Mouse (Mus musculus): ENCODE results near the gene Ubald2. TPM values are rescaled to one million over a fixed set of nuclear protein-coding genes. Genes with fewer than 3 reads are reported as not detected.

Gene Ubald2
- polyA plus RNA-seq, 1 experiment from 2014 or later: 56.6 TPM

DNA sequence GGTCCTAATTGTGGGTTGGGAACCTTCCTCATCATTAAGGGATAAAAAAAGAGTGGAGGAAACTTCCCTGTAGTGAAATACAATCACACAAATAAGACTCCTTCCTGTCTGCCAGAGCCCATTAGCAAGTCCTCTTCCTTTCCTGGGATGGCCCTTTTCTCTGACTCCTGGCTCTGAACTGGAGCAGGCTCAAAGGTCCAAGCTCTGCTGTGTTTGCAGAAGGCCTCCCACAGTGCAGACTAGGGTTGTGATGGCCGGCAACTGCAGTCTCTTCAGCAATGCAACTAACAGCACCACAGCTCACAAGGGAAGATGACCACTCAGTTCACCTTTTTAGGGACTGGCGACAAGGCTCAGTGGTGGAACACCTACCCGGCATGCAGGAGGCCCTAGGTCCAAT is 36.4 kb downstream of the Ubald2 start:
- no peak overlapping the region for H3K9ac ChIP-seq (replicated peaks; ENCODE audit: low read depth)
- H3K4me3 ChIP-seq (ENCODE audit: low read depth, low read length): no peak overlapping the region
- TF ChIP-seq CTCF (IDR thresholded peaks at IDR 0.05): no peak
- TF ChIP-seq EP300 (IDR thresholded peaks at IDR 0.05): no peak
- H3K9me3 ChIP-seq (ENCODE audit: low read length): no peaks in the 10 kb centered on the region
- DNase-seq (ENCODE audit: low spot score) (no peak), ATAC-seq (no peak)
- H3K4me2 ChIP-seq (replicated peaks; ENCODE audit: low read depth, low read length): no peak overlapping the region
- no peaks in the 10 kb centered on the region for H3K27me3 ChIP-seq (replicated peaks; ENCODE audit: insufficient read depth, low read length)
- no peaks in the 10 kb centered on the region for H3K4me1 ChIP-seq (ENCODE audit: insufficient read depth, low read depth, low read length)
- no peak overlapping the region for H3K27ac ChIP-seq (ENCODE audit: low read length)
- 91% methylated on average over 3 of the region's 3 CpGs for WGBS
- H3K36me3 ChIP-seq (ENCODE audit: insufficient read depth, low read length): peaks cover 33% of the 10 kb centered on the region; the same call in 1 of the 2 replicates

DNA sequence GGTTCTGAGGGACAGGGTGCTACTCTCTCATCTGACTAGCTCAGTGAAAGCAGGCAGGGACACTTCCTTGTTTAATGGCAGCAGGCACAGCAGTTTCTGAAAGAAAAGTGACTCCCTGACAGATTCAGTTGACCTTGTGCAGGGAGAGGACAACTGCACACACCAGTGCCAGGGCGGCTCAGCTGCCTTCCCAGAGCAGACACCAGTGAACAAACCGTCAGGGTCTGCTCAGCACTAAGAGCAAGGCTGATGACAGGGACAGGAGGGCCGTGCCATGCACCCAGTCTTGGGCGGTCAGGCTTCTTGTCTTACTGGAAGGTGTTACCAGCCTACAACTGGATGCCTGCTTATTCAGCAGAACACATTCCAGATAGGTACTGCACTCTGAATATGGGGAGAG is 37.0 kb downstream of the Ubald2 start:
- Histone ChIP-seq H3K36me3 (ENCODE audit: insufficient read depth, low read length) (peaks cover 36% of the 10 kb centered on the region; the same call in 1 of the 2 replicates), H3K27me3 (replicated peaks; ENCODE audit: insufficient read depth, low read length) (no peaks in the 10 kb centered on the region), H3K4me3 (ENCODE audit: low read depth, low read length) (no peak overlapping the region), H3K4me2 (replicated peaks; ENCODE audit: low read depth, low read length) (no peak overlapping the region), H3K9ac (replicated peaks; ENCODE audit: low read depth) (no peak overlapping the region), H3K27ac (ENCODE audit: low read length) (no peak overlapping the region), H3K9me3 (ENCODE audit: low read length) (no peaks in the 10 kb centered on the region), H3K4me1 (ENCODE audit: insufficient read depth, low read depth, low read length) (no peaks in the 10 kb centered on the region)
- WGBS: 94% methylated on average over 4 of the region's 4 CpGs
- TF ChIP-seq EP300 (IDR thresholded peaks at IDR 0.05) (no peak), CTCF (IDR thresholded peaks at IDR 0.05) (no peak)
- no peak for ATAC-seq
- no peak for DNase-seq (ENCODE audit: low spot score)

DNA sequence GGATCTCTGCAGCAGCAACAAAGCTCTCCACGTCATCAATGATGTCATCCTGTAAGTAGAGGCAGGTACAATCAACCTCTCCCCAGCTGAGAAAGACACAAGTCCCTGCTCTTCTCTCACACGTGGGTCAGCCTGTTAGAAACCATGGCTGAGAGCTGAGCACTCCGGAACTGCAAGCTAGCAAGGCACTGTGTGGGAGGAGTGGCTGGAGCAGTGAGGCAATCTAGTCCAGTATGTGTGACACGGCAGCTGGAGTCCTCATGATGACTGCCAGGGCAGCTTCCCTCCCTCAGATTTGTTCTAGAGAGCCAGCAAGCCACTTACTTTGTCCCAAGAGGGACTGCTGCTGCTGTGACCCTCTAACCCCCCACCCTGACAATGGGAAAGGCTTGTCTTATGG is 38.4 kb downstream of the Ubald2 start:
- peaks cover 49% of the 10 kb centered on the region; the same call in 1 of the 2 replicates for H3K36me3 ChIP-seq (ENCODE audit: insufficient read depth, low read length)
- H3K27ac ChIP-seq (ENCODE audit: low read length): no peak overlapping the region
- no peak overlapping the region for H3K9ac ChIP-seq (replicated peaks; ENCODE audit: low read depth)
- H3K4me1 ChIP-seq (ENCODE audit: insufficient read depth, low read depth, low read length): no peaks in the 10 kb centered on the region
- no peak for TF ChIP-seq EP300 (IDR thresholded peaks at IDR 0.05)
- TF ChIP-seq CTCF (IDR thresholded peaks at IDR 0.05): no peak
- H3K9me3 ChIP-seq (ENCODE audit: low read length): no peaks in the 10 kb centered on the region
- ATAC-seq: peak; percentile 67
- H3K27me3 ChIP-seq (replicated peaks; ENCODE audit: insufficient read depth, low read length): no peaks in the 10 kb centered on the region
- peak; percentile 64 for DNase-seq (ENCODE audit: low spot score)
- WGBS: 82% methylated on average over 4 of the region's 4 CpGs
- no peak overlapping the region for H3K4me3 ChIP-seq (ENCODE audit: low read depth, low read length)
- H3K4me2 ChIP-seq (replicated peaks; ENCODE audit: low read depth, low read length): no peak overlapping the region

DNA sequence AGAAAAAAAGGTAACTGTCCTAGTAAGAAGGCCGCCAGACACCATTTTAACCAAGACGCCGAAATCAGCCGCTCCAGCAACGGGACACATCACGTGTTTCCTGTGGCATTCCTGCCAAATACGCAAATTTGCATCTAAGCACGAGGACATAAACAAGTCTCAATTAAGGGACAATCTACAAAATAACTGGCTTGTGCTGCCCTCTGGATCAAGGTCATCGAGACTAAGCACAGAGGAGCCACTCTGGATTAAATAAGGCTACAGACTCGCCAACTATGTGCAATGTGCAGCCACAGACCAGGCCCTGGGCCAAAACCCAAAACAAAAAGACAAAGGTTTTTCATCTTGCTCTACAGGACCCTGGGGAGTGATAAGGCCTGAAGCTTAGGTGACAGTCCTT is 42.1 kb downstream of the Ubald2 start:
- H3K27ac ChIP-seq (ENCODE audit: low read length): no peak overlapping the region

DNA sequence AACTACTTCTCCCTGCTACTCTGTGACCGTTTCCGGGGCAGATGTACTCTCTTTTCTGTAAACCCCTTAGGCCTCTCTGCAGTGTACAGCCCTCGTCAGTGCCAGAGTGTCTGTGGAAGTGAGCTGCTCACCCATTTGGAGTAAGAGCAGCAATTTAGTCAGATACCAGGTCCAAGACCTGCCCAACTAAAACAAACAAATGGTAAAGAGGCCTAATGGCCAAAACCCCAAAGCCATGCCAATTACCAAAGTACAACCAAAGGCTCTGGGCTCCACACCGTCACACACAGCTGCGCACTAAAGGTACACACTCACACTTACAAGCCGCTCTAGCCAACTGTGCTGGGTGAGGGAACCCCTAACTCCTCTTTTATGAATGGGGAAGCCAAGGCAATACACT is 42.8 kb downstream of the Ubald2 start:
- 90% methylated on average over 6 of the region's 6 CpGs for WGBS
- no peak for ATAC-seq
- no peaks in the 10 kb centered on the region for H3K27me3 ChIP-seq (replicated peaks; ENCODE audit: insufficient read depth, low read length)
- H3K4me3 ChIP-seq (ENCODE audit: low read depth, low read length): no peak overlapping the region
- H3K9me3 ChIP-seq (ENCODE audit: low read length): no peaks in the 10 kb centered on the region
- no peak overlapping the region for H3K9ac ChIP-seq (replicated peaks; ENCODE audit: low read depth)
- no peak for DNase-seq (ENCODE audit: low spot score)
- no peak overlapping the region for H3K4me2 ChIP-seq (replicated peaks; ENCODE audit: low read depth, low read length)
- no peak for TF ChIP-seq CTCF (IDR thresholded peaks at IDR 0.05)
- TF ChIP-seq EP300 (IDR thresholded peaks at IDR 0.05): no peak
- no peak overlapping the region for H3K27ac ChIP-seq (ENCODE audit: low read length)
- H3K36me3 ChIP-seq (ENCODE audit: insufficient read depth, low read length): peaks cover 57% of the 10 kb centered on the region; the same call in 1 of the 2 replicates
- no peaks in the 10 kb centered on the region for H3K4me1 ChIP-seq (ENCODE audit: insufficient read depth, low read depth, low read length)

More for the DNA sequence above, 42.1 kb downstream of the Ubald2 start:
- Histone ChIP-seq H3K4me2 (replicated peaks; ENCODE audit: low read depth, low read length) (no peak overlapping the region), H3K9me3 (ENCODE audit: low read length) (no peaks in the 10 kb centered on the region), H3K9ac (replicated peaks; ENCODE audit: low read depth) (no peak overlapping the region), H3K36me3 (ENCODE audit: insufficient read depth, low read length) (peaks cover 57% of the 10 kb centered on the region; the same call in 1 of the 2 replicates), H3K27me3 (replicated peaks; ENCODE audit: insufficient read depth, low read length) (no peaks in the 10 kb centered on the region), H3K4me3 (ENCODE audit: low read depth, low read length) (no peak overlapping the region), H3K4me1 (ENCODE audit: insufficient read depth, low read depth, low read length) (no peaks in the 10 kb centered on the region)
- TF ChIP-seq EP300 (IDR thresholded peaks at IDR 0.05): no peak
- TF ChIP-seq CTCF (IDR thresholded peaks at IDR 0.05): no peak
- WGBS: 84% methylated on average over 10 of the region's 10 CpGs
- no peak for DNase-seq (ENCODE audit: low spot score)
- no peak for ATAC-seq

DNA sequence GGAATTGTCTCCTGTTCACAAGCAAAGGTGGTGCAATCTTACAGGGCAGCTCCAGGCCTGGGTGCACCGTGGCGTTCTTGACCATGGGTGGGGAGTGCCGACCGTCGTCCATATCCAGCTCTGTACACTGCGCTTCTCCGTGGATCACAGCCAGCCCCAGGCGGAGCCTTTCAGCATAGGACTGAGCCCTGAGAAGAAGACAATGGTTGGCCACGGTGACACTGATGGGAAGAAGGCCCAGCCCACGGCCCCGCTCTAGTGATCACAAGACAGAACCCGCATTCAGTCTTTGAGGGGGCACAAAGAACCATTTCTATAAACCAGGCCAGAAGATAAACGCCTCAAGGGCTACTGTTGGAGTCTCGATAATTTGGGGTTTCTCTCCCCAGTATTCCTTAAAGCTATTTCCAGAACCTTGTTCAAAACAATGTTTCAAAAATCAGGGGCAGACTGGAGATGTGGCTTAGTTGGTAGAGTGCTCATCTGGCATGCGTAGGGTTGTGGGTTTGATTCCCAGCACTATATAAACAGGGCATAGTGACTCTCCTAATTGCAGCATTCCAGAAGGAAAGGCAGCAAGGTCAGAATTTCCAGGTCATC is 43.4 kb downstream of the Ubald2 start:
- no peak for DNase-seq (ENCODE audit: low spot score)
- H3K9ac ChIP-seq (replicated peaks; ENCODE audit: low read depth): no peak overlapping the region
- H3K27me3 ChIP-seq (replicated peaks; ENCODE audit: insufficient read depth, low read length): no peaks in the 10 kb centered on the region
- H3K27ac ChIP-seq (ENCODE audit: low read length): no peak overlapping the region
- no peak overlapping the region for H3K4me2 ChIP-seq (replicated peaks; ENCODE audit: low read depth, low read length)
- peaks cover 53% of the 10 kb centered on the region; the same call in 1 of the 2 replicates for H3K36me3 ChIP-seq (ENCODE audit: insufficient read depth, low read length)
- H3K4me3 ChIP-seq (ENCODE audit: low read depth, low read length): no peak overlapping the region
- TF ChIP-seq CTCF (IDR thresholded peaks at IDR 0.05) (no peak), EP300 (IDR thresholded peaks at IDR 0.05) (no peak)
- no peaks in the 10 kb centered on the region for H3K9me3 ChIP-seq (ENCODE audit: low read length)
- no peak for ATAC-seq
- no peaks in the 10 kb centered on the region for H3K4me1 ChIP-seq (ENCODE audit: insufficient read depth, low read depth, low read length)
- WGBS: 96% methylated on average over 15 of the region's 15 CpGs
